Mouse (Mus musculus): ENCODE data around the gene Slc43a2. TPM values are rescaled to one million over a fixed set of nuclear protein-coding genes. Genes with fewer than 3 reads are reported as not detected.
A peak's percentile ranks its signal among the peaks of the same experiment; 100 is the strongest.
"Not testable (repeated sequence)": the region's sequence is repeated elsewhere in the genome, so short reads cannot be mapped to it uniquely, and the experiment has no call there.

The Slc43a2 gene
- polyA plus RNA-seq, 1 experiment from 2014 or later, result 20.2 TPM

DNA sequence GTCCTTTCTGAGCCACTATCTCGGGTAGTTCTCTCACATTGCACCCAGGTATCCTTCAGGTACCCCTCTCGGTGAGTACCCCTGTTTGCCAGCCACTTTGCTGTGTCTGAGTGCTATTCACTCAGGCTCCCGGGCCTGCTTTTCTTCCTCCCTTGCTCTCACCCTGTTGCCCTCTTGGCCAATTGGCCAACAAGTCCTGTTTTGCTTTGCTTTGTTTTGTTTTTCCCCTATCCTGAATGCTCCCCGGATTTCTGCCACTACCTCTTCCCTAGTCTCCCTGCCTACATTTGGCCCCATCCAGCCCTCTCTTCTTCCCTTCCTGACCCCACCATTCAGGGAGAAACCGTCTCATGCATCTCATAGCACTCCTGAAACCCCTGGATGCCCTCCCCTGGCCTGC lies 54.5 kb downstream of the Slc43a2 start:
- H3K4me3 ChIP-seq, result no peak overlapping the region
- no peaks in the 10 kb centered on the region for H3K27me3 ChIP-seq (replicated peaks)
- no peaks in the 10 kb centered on the region for H3K36me3 ChIP-seq (replicated peaks)
- peaks cover 25% of the 10 kb centered on the region for H3K4me1 ChIP-seq
- ATAC-seq (replicated peaks), result no peak
- no peak overlapping the region for H3K4me2 ChIP-seq
- no peak overlapping the region for H3K9ac ChIP-seq
- H3K9me3 ChIP-seq, result no peaks in the 10 kb centered on the region
- 81% methylated on average over 5 of the region's 5 CpGs for WGBS
- no peak overlapping the region for H3K27ac ChIP-seq

DNA sequence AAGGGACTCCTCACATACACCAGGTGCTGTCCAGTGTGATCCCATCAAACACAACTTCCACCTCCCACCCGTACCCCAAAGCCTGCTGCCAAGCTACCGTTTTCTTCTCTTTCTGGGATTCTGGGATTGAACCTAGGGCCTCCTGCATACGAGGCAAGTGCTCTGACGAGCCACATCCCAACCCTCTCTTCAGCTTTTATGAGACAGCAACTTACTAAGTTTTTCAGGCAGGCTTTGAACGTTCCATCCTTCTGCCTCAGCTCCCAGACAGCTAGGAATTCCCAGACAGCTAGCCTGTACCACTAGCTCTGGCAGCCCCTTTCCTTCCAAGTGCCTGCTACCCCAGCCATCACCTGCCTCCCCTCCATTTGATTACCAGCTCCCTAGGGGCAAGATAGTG lies 55.5 kb downstream of the Slc43a2 start:
- no peaks in the 10 kb centered on the region for H3K9me3 ChIP-seq
- no peak overlapping the region for H3K4me2 ChIP-seq
- no peak overlapping the region for H3K27ac ChIP-seq
- whole genome bisulfite sequencing, result 84% methylated on average over 5 of the region's 5 CpGs
- H3K4me1 ChIP-seq, result peaks cover 25% of the 10 kb centered on the region
- no peak overlapping the region for H3K9ac ChIP-seq
- H3K27me3 ChIP-seq (replicated peaks), result no peaks in the 10 kb centered on the region
- H3K36me3 ChIP-seq (replicated peaks), result no peaks in the 10 kb centered on the region
- no peak for ATAC-seq (replicated peaks)
- H3K4me3 ChIP-seq, result no peak overlapping the region

DNA sequence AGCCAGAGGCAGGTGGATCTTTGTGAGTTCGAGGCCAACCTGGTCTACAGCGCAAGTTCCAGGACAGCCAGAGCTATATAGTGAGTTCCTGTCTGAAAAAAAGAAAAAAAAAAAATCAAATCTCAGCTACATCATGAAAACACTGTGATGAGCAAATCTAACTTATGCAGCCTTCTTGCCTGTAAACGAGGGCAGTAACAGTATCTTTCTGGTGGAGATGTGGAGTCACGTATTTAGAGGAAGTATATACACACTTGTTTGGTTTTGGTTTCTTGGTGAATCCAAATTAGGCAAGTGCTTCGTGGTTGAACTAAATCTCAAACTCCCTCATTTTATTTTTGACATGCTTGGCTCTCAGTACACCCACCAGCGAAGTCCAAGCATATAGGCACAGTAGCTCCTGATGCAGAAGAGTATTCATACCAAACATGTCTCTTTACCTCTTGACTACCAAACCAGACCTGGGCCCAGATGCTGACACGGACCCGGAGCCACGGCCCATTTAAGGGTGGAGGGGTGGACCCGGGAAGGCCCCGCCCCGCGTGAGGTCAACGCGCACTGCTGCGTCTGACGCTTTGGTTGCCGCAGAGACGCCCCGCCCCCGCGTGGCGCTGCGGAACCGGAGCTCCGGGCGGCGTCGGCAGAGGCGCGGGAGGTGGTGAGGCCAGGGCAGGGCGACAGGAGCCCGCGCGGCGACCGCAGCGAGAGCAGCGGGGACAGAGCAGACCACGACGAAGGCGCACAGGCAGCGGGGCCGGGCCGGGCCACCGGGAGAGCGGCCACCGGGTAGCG lies 56.2 kb downstream of the Slc43a2 start, which contains the start of gene Pitpna:
TSS of gene Pitpna (plus strand) at position 605 of the 792 bp plus-strand sequence.
- peak; percentile 96 for ATAC-seq (replicated peaks)
- Histone ChIP-seq H3K4me1 (peaks cover 25% of the 10 kb centered on the region), H3K4me2 (peak within 1 kb of the TSS; percentile 79), H3K27me3 (replicated peaks) (no peaks in the 10 kb centered on the region), H3K4me3 (peak within 1 kb of the TSS; percentile 95), H3K9ac (peak within 1 kb of the TSS; percentile 96), H3K27ac (peak within 1 kb of the TSS; percentile 94), H3K36me3 (replicated peaks) (peaks cover 4% of the 10 kb centered on the region; the same call in 1 of the 2 replicates), H3K9me3 (no peaks in the 10 kb centered on the region)
- WGBS, result 5% methylated on average over 49 of the region's 49 CpGs

DNA sequence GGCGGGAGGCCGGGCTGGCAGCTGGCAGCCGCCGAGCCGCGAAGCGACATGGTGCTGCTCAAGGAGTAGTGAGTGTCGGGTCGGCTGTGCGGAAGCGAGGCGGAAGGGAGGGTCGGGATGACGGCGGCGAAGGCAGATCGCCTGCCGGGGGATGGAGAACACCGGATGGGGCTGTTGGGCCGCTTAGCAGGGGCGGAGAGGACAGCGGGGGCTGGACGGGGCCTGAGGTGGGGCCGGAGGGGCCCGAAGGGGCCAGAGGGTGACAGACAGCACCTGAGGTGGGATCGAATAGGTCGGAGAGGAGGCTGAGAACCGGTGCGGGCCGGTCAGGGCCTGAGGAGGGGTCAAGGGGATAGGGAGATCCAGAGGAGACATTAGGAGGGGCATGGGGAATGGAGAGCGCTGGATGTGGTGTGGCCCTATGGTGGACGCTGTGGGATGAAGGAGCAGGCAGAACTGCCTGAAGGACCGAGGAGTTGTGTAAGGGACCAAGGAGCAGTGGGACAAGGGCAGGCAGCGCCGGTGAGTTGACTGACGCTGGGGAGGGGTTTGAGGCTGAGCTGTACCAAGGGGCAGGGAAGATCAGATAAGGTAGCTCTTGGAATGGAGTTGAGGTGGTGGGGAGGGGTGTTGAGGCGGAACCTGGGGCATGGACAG lies 56.9 kb downstream of the Slc43a2 start:
- Histone ChIP-seq H3K4me3 (peak overlapping the region; percentile 95), H3K9ac (peak overlapping the region; percentile 96), H3K27ac (peak overlapping the region; percentile 94), H3K4me2 (peak overlapping the region; percentile 79), H3K27me3 (replicated peaks) (no peaks in the 10 kb centered on the region), H3K4me1 (peaks cover 25% of the 10 kb centered on the region), H3K36me3 (replicated peaks) (peaks cover 11% of the 10 kb centered on the region; the same call in 1 of the 2 replicates), H3K9me3 (no peaks in the 10 kb centered on the region)
- 1% methylated on average over 37 of the region's 37 CpGs for WGBS
- peak; percentile 86 for ATAC-seq (replicated peaks)

DNA sequence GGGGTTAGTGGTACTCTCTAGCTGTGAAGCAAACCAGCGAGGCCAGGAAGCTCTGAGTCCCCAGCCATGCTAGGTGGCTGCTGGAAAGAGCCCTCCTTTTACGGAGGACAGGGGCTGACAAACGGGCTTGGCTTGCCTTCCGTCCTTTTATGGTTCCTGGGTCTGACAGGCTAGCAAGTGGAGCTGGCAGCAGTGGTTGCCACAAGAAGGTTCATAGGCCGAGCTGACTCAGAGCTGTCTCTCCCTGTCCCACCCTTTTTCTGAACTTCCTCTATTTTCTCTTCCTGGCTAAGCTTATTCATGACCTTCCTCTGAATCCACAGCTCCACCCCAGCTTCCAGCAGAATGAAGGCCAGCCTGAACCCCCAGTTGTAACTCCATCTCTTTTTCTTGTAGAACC lies 61.1 kb downstream of the Slc43a2 start:
- no peaks in the 10 kb centered on the region for H3K27me3 ChIP-seq (replicated peaks)
- no peak overlapping the region for H3K9ac ChIP-seq
- H3K27ac ChIP-seq, result no peak overlapping the region
- peaks cover 20% of the 10 kb centered on the region for H3K4me1 ChIP-seq
- no peak overlapping the region for H3K4me3 ChIP-seq
- H3K9me3 ChIP-seq, result no peaks in the 10 kb centered on the region
- ATAC-seq (replicated peaks), result no peak
- WGBS, result 90% methylated on average over 5 of the region's 5 CpGs
- H3K4me2 ChIP-seq, result no peak overlapping the region
- H3K36me3 ChIP-seq (replicated peaks), result peaks cover 20% of the 10 kb centered on the region; the same call in 1 of the 2 replicates

DNA sequence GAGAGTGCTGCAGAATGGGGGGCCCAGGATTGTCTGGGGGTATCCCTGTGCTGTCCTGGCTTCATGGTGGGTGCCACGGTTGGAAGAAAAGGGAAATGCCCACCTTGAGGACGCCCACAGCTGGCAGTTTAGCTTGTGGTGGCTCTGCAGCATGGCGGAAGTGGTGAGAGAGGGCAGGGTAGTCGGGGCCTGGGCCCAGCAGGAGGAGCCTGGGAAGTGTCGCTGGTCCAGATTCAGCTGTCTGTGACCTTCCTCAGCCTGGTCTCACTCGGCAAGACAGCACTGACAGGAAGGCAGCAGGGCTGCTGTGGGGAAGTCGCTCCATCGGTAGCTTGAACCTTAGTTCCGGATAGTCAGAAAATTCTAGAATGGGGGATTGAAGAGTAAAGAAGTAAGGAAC lies 62.9 kb downstream of the Slc43a2 start:
- ATAC-seq (replicated peaks), result no peak
- Histone ChIP-seq H3K36me3 (replicated peaks) (peaks cover 20% of the 10 kb centered on the region; the same call in 1 of the 2 replicates), H3K27ac (no peak overlapping the region)

DNA sequence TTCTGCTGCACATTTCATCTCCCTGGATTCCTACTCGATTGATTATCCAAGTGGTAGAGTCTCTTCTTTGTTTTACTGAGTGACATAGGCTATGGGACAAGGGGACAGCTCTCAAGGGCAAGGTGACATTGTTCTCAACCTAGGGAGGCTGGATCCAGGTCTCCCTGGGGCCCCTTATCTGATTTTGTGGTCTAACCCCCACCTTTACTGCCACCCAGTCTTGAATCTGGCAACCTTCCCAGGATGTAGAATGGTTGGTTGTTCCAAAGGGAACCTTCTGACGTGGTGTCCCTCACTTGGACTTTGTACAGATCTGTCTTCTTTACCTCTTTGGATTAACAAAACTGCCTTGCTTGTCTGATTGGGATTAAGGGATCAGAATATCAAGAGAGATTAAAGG lies 63.9 kb downstream of the Slc43a2 start:
- Histone ChIP-seq H3K9me3 (no peaks in the 10 kb centered on the region), H3K4me1 (no peaks in the 10 kb centered on the region), H3K4me3 (no peak overlapping the region), H3K27ac (no peak overlapping the region), H3K9ac (no peak overlapping the region), H3K27me3 (replicated peaks) (no peaks in the 10 kb centered on the region), H3K4me2 (no peak overlapping the region), H3K36me3 (replicated peaks) (peaks cover 20% of the 10 kb centered on the region; the same call in 1 of the 2 replicates)
- WGBS, result 55% methylated on average over 2 of the region's 2 CpGs
- ATAC-seq (replicated peaks), result no peak

More for the DNA sequence above, 62.9 kb downstream of the Slc43a2 start:
- Histone ChIP-seq H3K4me2 (no peak overlapping the region), H3K4me1 (peaks cover 9% of the 10 kb centered on the region), H3K4me3 (no peak overlapping the region), H3K9ac (no peak overlapping the region), H3K27me3 (replicated peaks) (no peaks in the 10 kb centered on the region), H3K9me3 (no peaks in the 10 kb centered on the region)
- 91% methylated on average over 9 of the region's 9 CpGs for WGBS

DNA sequence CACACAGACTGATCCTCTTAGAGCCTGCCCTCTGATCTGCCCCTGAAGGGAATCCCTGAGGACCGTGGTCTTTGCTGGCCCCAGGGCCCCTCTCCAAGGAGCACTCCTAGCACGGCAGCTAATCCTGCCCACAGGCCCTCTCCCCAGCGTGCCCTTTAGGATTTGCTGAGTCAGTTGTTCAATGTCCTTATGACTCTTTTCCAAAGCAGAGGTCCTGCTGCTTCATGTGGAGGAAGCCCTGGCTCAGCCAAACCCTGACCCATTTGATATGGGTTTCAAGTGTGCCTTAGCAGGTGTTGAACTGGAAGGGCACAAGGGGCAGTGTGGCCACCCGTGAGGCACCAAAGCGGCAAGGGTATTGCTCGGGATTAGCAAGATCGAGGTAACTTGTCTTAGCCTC lies 64.3 kb downstream of the Slc43a2 start:
- Histone ChIP-seq H3K9me3 (no peaks in the 10 kb centered on the region), H3K4me2 (no peak overlapping the region), H3K4me1 (no peaks in the 10 kb centered on the region), H3K4me3 (no peak overlapping the region), H3K27me3 (replicated peaks) (no peaks in the 10 kb centered on the region), H3K9ac (no peak overlapping the region), H3K27ac (no peak overlapping the region), H3K36me3 (replicated peaks) (peaks cover 21% of the 10 kb centered on the region)
- 45% methylated on average over 7 of the region's 7 CpGs for WGBS
- ATAC-seq (replicated peaks), result no peak

DNA sequence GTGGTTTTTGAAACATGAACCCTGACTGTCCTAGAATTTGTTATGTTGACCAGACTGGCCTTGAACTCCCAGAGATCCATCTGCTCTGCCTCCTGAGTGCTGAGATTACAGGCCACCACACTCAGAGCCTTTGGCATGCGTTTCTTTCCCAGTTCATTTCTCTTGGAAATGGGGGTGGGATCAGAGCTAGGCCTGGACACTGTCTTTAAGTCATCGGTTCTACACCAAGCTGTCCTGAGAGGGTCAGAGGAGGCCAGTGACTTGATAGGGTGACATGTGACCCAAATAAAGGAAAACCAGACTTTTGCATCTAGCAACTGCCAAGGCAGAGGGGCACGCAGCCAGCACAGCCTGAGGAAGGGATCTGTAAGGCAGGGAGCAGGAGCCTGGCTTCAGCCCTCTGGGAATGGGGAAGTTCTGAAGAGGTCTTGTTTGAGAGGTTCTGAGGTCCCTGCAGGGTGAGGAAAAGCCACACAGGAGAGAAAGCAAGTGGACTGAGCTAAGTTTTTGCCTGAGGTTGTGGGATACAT lies 65.3 kb downstream of the Slc43a2 start:
- ATAC-seq (replicated peaks), result no peak
- no peak overlapping the region for H3K9ac ChIP-seq
- WGBS, result 91% methylated on average over 3 of the region's 3 CpGs
- H3K4me3 ChIP-seq, result no peak overlapping the region
- no peaks in the 10 kb centered on the region for H3K27me3 ChIP-seq (replicated peaks)
- no peak overlapping the region for H3K27ac ChIP-seq
- H3K9me3 ChIP-seq, result no peaks in the 10 kb centered on the region
- H3K4me2 ChIP-seq, result no peak overlapping the region
- H3K4me1 ChIP-seq, result no peaks in the 10 kb centered on the region
- H3K36me3 ChIP-seq (replicated peaks), result peaks cover 31% of the 10 kb centered on the region

DNA sequence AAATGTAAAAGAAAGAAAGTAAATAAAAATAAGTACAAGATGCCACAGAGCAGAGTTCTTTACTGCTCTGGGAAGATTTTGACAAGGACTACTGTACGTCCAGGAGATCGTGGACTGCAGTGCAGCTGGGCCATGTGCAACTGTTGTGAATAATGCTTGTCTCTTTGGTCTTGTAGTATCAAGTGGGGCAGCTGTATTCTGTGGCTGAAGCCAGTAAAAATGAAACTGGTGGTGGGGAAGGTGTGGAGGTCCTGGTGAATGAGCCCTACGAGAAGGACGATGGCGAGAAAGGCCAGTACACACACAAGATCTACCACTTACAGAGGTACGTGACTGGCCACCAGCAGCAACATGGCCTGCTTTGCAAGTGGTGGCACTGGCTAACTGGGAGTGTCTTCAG lies 66.5 kb downstream of the Slc43a2 start:
- H3K36me3 ChIP-seq (replicated peaks), result peaks cover 36% of the 10 kb centered on the region
- 94% methylated on average over 6 of the region's 6 CpGs for whole genome bisulfite sequencing

DNA sequence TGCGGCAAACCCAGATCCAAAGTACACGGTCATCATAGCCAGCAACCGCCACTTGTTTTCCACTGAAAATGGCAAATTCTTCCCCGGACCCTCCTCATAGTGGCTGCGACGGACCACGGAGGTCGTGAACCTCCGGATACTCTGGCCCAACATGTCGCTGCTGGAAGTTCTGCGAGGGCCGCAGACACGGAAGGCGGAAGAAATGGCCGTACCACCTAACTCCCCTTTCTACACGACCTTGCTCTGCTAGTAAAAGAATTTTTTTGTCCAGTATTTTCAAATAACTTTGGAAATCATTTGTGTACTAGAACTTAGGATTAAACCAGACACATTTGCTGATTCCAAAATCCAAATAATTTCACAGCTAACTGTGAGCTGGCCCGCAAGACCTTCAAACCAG lies 68.3 kb downstream of the Slc43a2 start:
- H3K27me3 ChIP-seq (replicated peaks); H3K4me3 ChIP-seq; H3K9me3 ChIP-seq; H3K27ac ChIP-seq; H3K9ac ChIP-seq; ATAC-seq (replicated peaks); H3K4me1 ChIP-seq; H3K4me2 ChIP-seq: not testable (repeated sequence)
- WGBS, result 93% methylated on average over 17 of the region's 17 CpGs
- peaks cover 32% of the 10 kb centered on the region for H3K36me3 ChIP-seq (replicated peaks)

More for the DNA sequence above, 66.5 kb downstream of the Slc43a2 start:
- H3K9ac ChIP-seq, result no peak overlapping the region
- H3K27me3 ChIP-seq (replicated peaks), result no peaks in the 10 kb centered on the region
- ATAC-seq (replicated peaks), result no peak
- H3K4me3 ChIP-seq, result no peak overlapping the region
- H3K9me3 ChIP-seq, result no peaks in the 10 kb centered on the region
- no peaks in the 10 kb centered on the region for H3K4me1 ChIP-seq
- no peak overlapping the region for H3K4me2 ChIP-seq
- no peak overlapping the region for H3K27ac ChIP-seq

DNA sequence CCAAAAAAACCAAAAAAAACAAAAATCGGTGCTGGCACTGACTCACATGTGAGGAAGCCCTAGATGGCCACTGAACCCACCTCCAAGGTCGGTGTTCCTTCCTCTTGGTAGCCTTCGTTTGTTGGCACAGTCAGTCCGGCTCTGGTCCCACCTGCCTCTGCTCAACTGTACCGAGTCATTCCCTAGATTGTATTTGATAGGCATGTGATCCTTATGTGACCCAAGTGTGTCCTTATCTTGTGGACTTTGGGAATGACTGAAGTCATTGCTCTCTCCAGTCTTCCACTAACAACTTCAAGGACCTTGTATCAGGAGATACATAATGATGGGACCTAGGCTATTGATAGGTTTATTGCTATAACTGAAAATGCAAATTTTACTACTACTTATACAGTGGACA lies 73.3 kb downstream of the Slc43a2 start:
- H3K36me3 ChIP-seq (replicated peaks), result peaks cover 41% of the 10 kb centered on the region

More for the DNA sequence above, 73.3 kb downstream of the Slc43a2 start:
- H3K4me1 ChIP-seq, result no peaks in the 10 kb centered on the region
- H3K9ac ChIP-seq, result no peak overlapping the region
- H3K4me3 ChIP-seq, result no peak overlapping the region
- H3K4me2 ChIP-seq, result no peak overlapping the region
- WGBS, result 92% methylated on average over 5 of the region's 5 CpGs
- H3K27me3 ChIP-seq (replicated peaks), result no peaks in the 10 kb centered on the region
- ATAC-seq (replicated peaks), result no peak
- H3K27ac ChIP-seq, result no peak overlapping the region
- H3K9me3 ChIP-seq, result no peaks in the 10 kb centered on the region

All from midbrain, embryonic 15.5 days (tissue).